23 mouse cellular contexts compared by ENCODE assay signal in genomic region chr3:126705490-126705889, GRCm38 (mm10).
DNase-seq lines count a peak whose midpoint lies in the region; ATAC-seq and TF ChIP-seq lines count a peak whose summit lies in the region.
"Had no signal": no experiment of that assay in that cellular context is flagged by ENCODE, and none has a peak within 500 bp of the region (broad histone marks: within the 10 kb centered on the region; RNA-seq: fewer than 3 reads in every experiment).

No protein-coding gene starts in this region.

- no peaks in the 10 kb centered on the region for H3K27me3 ChIP-seq in heart, embryonic 15.5 days
- no peaks in the 10 kb centered on the region for H3K27me3 ChIP-seq in heart, adult 2 months (ENCODE audit: control insufficient read depth, insufficient read depth, low read length)
- H3K27me3 ChIP-seq: embryonic facial prominence, embryonic 13.5 days; forebrain, embryonic 12.5 days; liver, embryonic 15.5 days; lung, embryonic 15.5 days had no signal

- H3K27ac ChIP-seq in heart, embryonic 15.5 days, result peak overlapping the region; percentile 9
- no peak overlapping the region for H3K27ac ChIP-seq in heart, adult 2 months
- H3K27ac ChIP-seq: embryonic facial prominence, embryonic 13.5 days; forebrain, embryonic 12.5 days; kidney, postnatal 0 days; left cerebral cortex, adult 2 months; limb, embryonic 10.5 days; liver, embryonic 15.5 days; lung, embryonic 15.5 days had no signal

- no peak overlapping the region for H3K4me2 ChIP-seq in heart, embryonic 15.5 days
- H3K4me2 ChIP-seq: embryonic facial prominence, embryonic 13.5 days; forebrain, embryonic 12.5 days; liver, embryonic 15.5 days; lung, embryonic 15.5 days had no signal

- H3K4me3 ChIP-seq in heart, embryonic 15.5 days, result no peak overlapping the region
- no peak overlapping the region for H3K4me3 ChIP-seq in heart, adult 2 months
- H3K4me3 ChIP-seq: embryonic facial prominence, embryonic 13.5 days; erythroblast, embryonic 14.5 days; forebrain, embryonic 12.5 days; left cerebral cortex, adult 2 months; limb, embryonic 10.5 days; liver, embryonic 15.5 days; lung, embryonic 15.5 days had no signal

- 51% methylated on average over 1 of the region's 1 CpGs for WGBS in heart, embryonic 15.5 days
- 67% methylated on average over 1 of the region's 1 CpGs for WGBS in heart, adult 2 months

- H3K9me3 ChIP-seq in heart, embryonic 15.5 days (replicated peaks), result no peaks in the 10 kb centered on the region
- H3K9me3 ChIP-seq: embryonic facial prominence, embryonic 13.5 days; forebrain, embryonic 12.5 days; limb, embryonic 10.5 days; liver, embryonic 15.5 days; lung, embryonic 15.5 days had no signal

- TF ChIP-seq CTCF in heart, adult 2 months (IDR thresholded peaks at IDR 0.05), result no peak

- no peak for ATAC-seq in heart, embryonic 15.5 days (replicated peaks; ENCODE audit: insufficient number of reproducible peaks, insufficient read depth, low FRiP score, low read depth)
- ATAC-seq: midbrain, embryonic 16.5 days had no signal

- no peak for TF ChIP-seq EP300 in heart, adult 2 months (IDR thresholded peaks at IDR 0.05; ENCODE audit: insufficient read depth, low read depth, low read length)

- intact Hi-C loops in heart, adult 2 months (cut with DNase I), result no loop called here

- H3K36me3 ChIP-seq in heart, embryonic 15.5 days, result no peaks in the 10 kb centered on the region
- peaks cover 5% of the 10 kb centered on the region for H3K36me3 ChIP-seq in heart, adult 2 months (ENCODE audit: control insufficient read depth, insufficient read depth, low read length)
- H3K36me3 ChIP-seq: embryonic facial prominence, embryonic 13.5 days; forebrain, embryonic 12.5 days; limb, embryonic 10.5 days; liver, embryonic 15.5 days; lung, embryonic 15.5 days had no signal

- H3K4me1 ChIP-seq in heart, embryonic 15.5 days (replicated peaks), result peaks cover 11% of the 10 kb centered on the region
- no peaks in the 10 kb centered on the region for H3K4me1 ChIP-seq in heart, adult 2 months (ENCODE audit: control insufficient read depth, insufficient read depth, low read length)
- H3K4me1 ChIP-seq: forebrain, embryonic 12.5 days; liver, embryonic 15.5 days had no signal

- TF ChIP-seq POLR2A in heart, adult 2 months (IDR thresholded peaks at IDR 0.05; ENCODE audit: insufficient read depth, low read depth, low read length), result no peak

- H3K9ac ChIP-seq in heart, embryonic 15.5 days, result no peak overlapping the region
- H3K9ac ChIP-seq in heart, adult 2 months (ENCODE audit: low read depth, low read length), result no peak overlapping the region
- H3K9ac ChIP-seq: embryonic facial prominence, embryonic 13.5 days; forebrain, embryonic 12.5 days; liver, embryonic 15.5 days; lung, embryonic 15.5 days had no signal

- peaks cover 4% of the 10 kb centered on the region for H3K79me2 ChIP-seq in heart, adult 2 months (replicated peaks; ENCODE audit: control insufficient read depth, insufficient read depth, low read length)

- no peak for DNase-seq in heart, adult 2 months
- peak; percentile 95 for DNase-seq in brain, adult 2 months (ENCODE audit: low read depth, low spot score)
- peak; percentile 47 for DNase-seq in cerebellum, adult 11 months
- peak; percentile 81 for DNase-seq in cerebellum, adult 9-11 months
- DNase-seq in kidney, adult 11 months, result no peak
- no peak for DNase-seq in urinary bladder, adult 18-20 months (ENCODE audit: low spot score in 2 of 2)
- DNase-seq: adrenal gland, adult 2 months; gastrocnemius, postnatal 14 days; heart, adult 11 months; kidney, adult 2 months; liver; lung, postnatal 4 days; thymus, adult 2 months had no signal

Comparison
In these comparisons a context has a peak if more than half of its experiments do, and no peak if none do; other contexts are left out.
1. DNase-seq: peak in brain, adult 2 months (single experiment), cerebellum, adult 11 months (single experiment) and cerebellum, adult 9-11 months (single experiment); none in heart, adult 2 months (0 of 2), kidney, adult 11 months (single experiment) and urinary bladder, adult 18-20 months (0 of 2).